Mouse (Mus musculus): Measurements from ENCODE around the gene Enpep.

- TF ChIP-seq CTCF (IDR thresholded peaks at IDR 0.05; ENCODE audit: control insufficient read depth, insufficient read depth, insufficient read length) (no peak), CEBPB (IDR thresholded peaks at IDR 0.05; ENCODE audit: low read depth) (no peak), MYOD1 (IDR thresholded peaks at IDR 0.05; ENCODE audit: control insufficient read depth, insufficient read length, low read depth) (no peak)
Observed at GRCm38 (mm10) chr3:129220086-129220670, 112.3 kb downstream of the Enpep start.
